Mouse (Mus musculus) Patski (cell line): ENCODE measurements at regions not wholly inside any gene's neighbourhood (a gene's known extent, or its start where the extent isn't known, plus 50 kb on each side); places are given as distances from the start of the nearest gene placed in this dataset.

Experiments used
- ATAC-seq: fragments of 100-300 bp; one replicate; pipeline ENCODE4 v1.8.0; 2021
- CTCF ChIA-PET: fragments of 350-600 bp; sonication (Branson Sonifier 250); formaldehyde crosslinking; loops from one replicate; lab custom pipeline; 2022; ENCODE audit warnings: inconsistent platforms; lab: Charles Lee
- POLR2A ChIA-PET: fragments of 350-600 bp; sonication (Branson Sonifier 250); formaldehyde crosslinking; loops from one replicate; lab custom pipeline; 2022; ENCODE audit warnings: antibody characterized with exemption, inconsistent platforms; lab: Charles Lee
- DNase-seq: peaks from one replicate; pipeline ENCODE4 v3.0.0-alpha.2; 2011; ENCODE audit warnings: low read depth, low spot score
- H3K27me3 ChIP-seq: fragments of 371-371 bp; one replicate; pipeline ENCODE4 v1.5.1; 2021
- CTCF ChIP-seq: fragments of 100-300 bp; IDR thresholded peaks from one replicate; pipeline ENCODE4 v1.5.1; 2021
- in situ Hi-C: fragments of 300-500 bp; cut with MboI; formaldehyde crosslinking; loops from 3 replicates; pipeline ENCODE4 v1.11.1; 2018; ENCODE audit warnings: low pct_unique_long_range_greater_than_20kb, mixed read lengths

DNA sequence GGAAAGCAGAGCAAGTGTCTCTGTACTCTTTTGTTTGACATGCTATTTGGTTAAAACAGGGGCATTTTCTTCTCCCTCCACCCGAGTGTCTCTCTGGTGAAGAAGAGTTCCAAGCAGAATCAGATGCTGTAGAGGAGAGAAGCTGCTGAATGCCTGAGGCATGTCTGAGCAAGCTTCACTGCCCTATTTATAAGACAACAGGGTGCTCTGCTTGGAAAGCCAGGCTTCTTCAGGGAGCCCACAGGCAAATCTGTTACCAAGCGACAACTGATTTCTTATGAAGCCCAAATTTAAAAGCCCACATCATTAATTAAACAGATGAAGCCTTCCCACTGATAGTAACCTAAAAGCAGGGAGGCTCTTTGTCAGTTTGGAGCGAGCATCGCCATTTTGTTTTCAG, 438.8 kb downstream of the Lrriq3 start:
- in situ Hi-C loops: no loop called here
- CTCF ChIA-PET: no interaction called here

DNA sequence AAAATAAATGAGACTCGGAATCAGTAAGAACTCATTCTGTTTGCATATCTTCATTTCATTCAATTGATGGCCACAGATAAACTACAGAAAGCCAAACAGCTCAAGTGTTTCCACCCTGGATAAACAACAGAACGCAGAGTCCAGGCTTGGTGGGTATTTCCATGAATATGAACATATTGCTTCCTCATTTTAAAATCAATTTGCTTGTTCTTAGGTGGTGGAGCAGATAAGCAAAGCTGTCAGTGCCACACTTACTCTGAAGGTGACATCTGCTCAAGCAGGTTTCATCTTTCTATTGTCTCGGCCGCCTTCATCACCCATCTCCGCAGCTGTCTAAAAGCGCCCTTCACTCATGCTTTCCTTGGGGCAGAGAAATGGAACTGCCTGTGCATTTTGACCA, 455.0 kb downstream of the Lrriq3 start:
- no peak for ATAC-seq
- H3K27me3 ChIP-seq: no peaks in the 10 kb centered on the region
- DNase-seq: no peak
- in situ Hi-C loops: no loop called here
- ChIA-PET POLR2A (no interaction called here), CTCF (interaction anchor here (1.1 kb wide), 1 partner anchor 11 kb away, joined by 4 read pairs; no protein-coding TSS in a partner anchor)
- no peak for TF ChIP-seq CTCF

More for the DNA sequence above, 438.8 kb downstream of the Lrriq3 start:
- TF ChIP-seq CTCF: no peak
- DNase-seq (no peak), ATAC-seq (no peak)
- H3K27me3 ChIP-seq: no peaks in the 10 kb centered on the region
- POLR2A ChIA-PET: no interaction called here

GRCm38 (mm10) chr3:155577111-155577510, 483.9 kb downstream of the Lrriq3 start:
- DNase-seq (no peak), ATAC-seq (no peak)
- CTCF ChIA-PET: no interaction called here
- POLR2A ChIA-PET: no interaction called here
- in situ Hi-C loops: no loop called here
- H3K27me3 ChIP-seq: no peaks in the 10 kb centered on the region
- TF ChIP-seq CTCF: no peak

GRCm38 (mm10) chr3:155604001-155604400, 510.8 kb downstream of the Lrriq3 start:
- no peak for DNase-seq
- no peak for TF ChIP-seq CTCF
- ChIA-PET POLR2A (no interaction called here), CTCF (no interaction called here)
- ATAC-seq: no peak
- in situ Hi-C loops: no loop called here
- no peaks in the 10 kb centered on the region for H3K27me3 ChIP-seq
